ENCODE assay signal across 10 mouse cellular contexts in genomic region chr2:163601066-163601465, GRCm38 (mm10).
"Had no signal": no experiment of that assay in that cellular context is flagged by ENCODE, and none has a peak within 500 bp of the region (broad histone marks: within the 10 kb centered on the region; RNA-seq: fewer than 3 reads in every experiment).

No protein-coding gene starts in this region.

- H3K27ac ChIP-seq: intestine, embryonic 15.5 days; limb, embryonic 10.5 days; liver, embryonic 15.5 days; midbrain, embryonic 13.5 days had no signal

- H3K9ac ChIP-seq: intestine, embryonic 15.5 days; midbrain, embryonic 13.5 days had no signal

- ATAC-seq: intestine, embryonic 15.5 days; midbrain, embryonic 13.5 days had no signal

- H3K27me3 ChIP-seq: intestine, embryonic 15.5 days; liver, embryonic 15.5 days; midbrain, embryonic 13.5 days had no signal

- H3K4me3 ChIP-seq: limb, embryonic 10.5 days had no signal

- H3K36me3 ChIP-seq: intestine, embryonic 15.5 days; limb, embryonic 10.5 days; liver, embryonic 15.5 days; midbrain, embryonic 13.5 days had no signal

- DNase-seq: kidney, adult 18-20 months; kidney, postnatal 10 days; layer of hippocampus, adult 9-11 months; lung, embryonic 14.5 days; lung, postnatal 14 days; thymus, postnatal 4 days had no signal

- H3K9me3 ChIP-seq: intestine, embryonic 15.5 days; limb, embryonic 10.5 days; liver, embryonic 15.5 days; midbrain, embryonic 13.5 days had no signal
